In the genomic region with DNA sequence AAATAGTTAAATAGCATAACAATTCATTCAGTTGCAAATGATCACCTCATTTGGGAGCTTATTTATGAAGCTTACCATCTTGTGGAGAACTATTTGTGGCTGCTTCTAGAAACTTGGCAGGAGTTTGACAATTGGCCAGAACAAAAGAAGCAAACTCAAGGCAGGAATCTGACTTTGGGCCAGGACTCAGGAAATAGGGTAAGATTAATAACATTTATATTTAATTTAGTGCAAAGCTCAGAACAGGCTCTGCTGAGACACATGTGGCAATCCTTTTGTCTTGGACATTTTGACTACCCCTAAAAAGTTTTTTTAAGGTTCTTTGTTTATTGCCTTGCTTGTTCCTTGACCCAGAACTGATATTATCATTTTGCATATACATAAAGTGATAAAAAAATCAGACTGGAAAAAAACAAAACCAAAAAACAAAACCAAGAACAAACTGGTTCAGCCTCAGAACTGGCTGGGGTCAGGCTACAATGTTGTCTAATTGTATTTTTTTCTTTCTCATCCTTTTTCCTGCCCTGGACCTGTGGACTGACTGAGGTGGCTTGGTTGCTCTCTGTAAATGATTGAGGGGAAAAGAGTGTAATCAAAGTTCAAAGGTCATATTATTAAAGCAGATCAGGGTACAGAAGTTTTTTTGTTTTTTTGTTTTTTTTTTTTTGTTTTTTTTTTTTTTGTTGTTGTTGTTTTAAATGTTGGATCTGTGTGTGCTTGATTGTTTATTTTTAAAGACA, we compare ENCODE assay signal across 25 mouse cellular contexts.
A peak's percentile ranks its signal among the peaks of the same experiment; 100 is the strongest.
DNase-seq lines count a peak whose midpoint lies in the region; ATAC-seq and TF ChIP-seq lines count a peak whose summit lies in the region.
"Had no signal": no experiment of that assay in that cellular context is flagged by ENCODE, and none has a peak within 500 bp of the region (broad histone marks: within the 10 kb centered on the region; RNA-seq: fewer than 3 reads in every experiment).

No protein-coding gene starts in this region.

- DNase-seq in hindbrain, postnatal 0 days (ENCODE audit: low spot score), result peak; percentile 2
- DNase-seq in kidney, postnatal 14 days, result peak; percentile 8
- no peak for DNase-seq in lung, adult 2 months
- peak; percentile 3 for DNase-seq in brain, adult 2 months (ENCODE audit: low read depth, low spot score)
- DNase-seq: adrenal gland, postnatal 25 days; cerebellum, adult 18-20 months; cerebellum, postnatal 10 days; forebrain, postnatal 0 days; gastrocnemius, postnatal 10 days; heart, postnatal 10 days; layer of hippocampus, postnatal 36 days; midbrain, embryonic 14.5 days; thymus, postnatal 4 days had no signal

- no peak overlapping the region for H3K4me3 ChIP-seq in hindbrain, postnatal 0 days (ENCODE audit: low read length)
- no peak overlapping the region for H3K4me3 ChIP-seq in hindbrain, embryonic 12.5 days
- no peak overlapping the region for H3K4me3 ChIP-seq in kidney, embryonic 15.5 days (replicated peaks)
- no peak overlapping the region for H3K4me3 ChIP-seq in lung, embryonic 16.5 days (ENCODE audit: low read length)
- H3K4me3 ChIP-seq in lung, adult 2 months (replicated peaks; ENCODE audit: extremely low read depth, low read depth, low read length), result no peak overlapping the region
- H3K4me3 ChIP-seq: embryonic facial prominence, embryonic 15.5 days; forebrain, embryonic 12.5 days; heart, embryonic 13.5 days; hindbrain, embryonic 10.5 days; intestine, embryonic 15.5 days; limb, embryonic 10.5 days; limb, embryonic 15.5 days had no signal

- H3K9ac ChIP-seq in hindbrain, postnatal 0 days (replicated peaks; ENCODE audit: low read length), result no peak overlapping the region
- no peak overlapping the region for H3K9ac ChIP-seq in hindbrain, embryonic 12.5 days
- no peak overlapping the region for H3K9ac ChIP-seq in kidney, embryonic 15.5 days
- no peak overlapping the region for H3K9ac ChIP-seq in lung, embryonic 16.5 days (ENCODE audit: low read length)
- H3K9ac ChIP-seq: embryonic facial prominence, embryonic 15.5 days; forebrain, embryonic 12.5 days; forebrain, postnatal 0 days; heart, embryonic 13.5 days; intestine, embryonic 15.5 days; limb, embryonic 15.5 days; liver, embryonic 14.5 days had no signal

- no peaks in the 10 kb centered on the region for H3K36me3 ChIP-seq in hindbrain, postnatal 0 days (ENCODE audit: insufficient read depth, low read length)
- no peaks in the 10 kb centered on the region for H3K36me3 ChIP-seq in hindbrain, embryonic 12.5 days
- H3K36me3 ChIP-seq in kidney, embryonic 15.5 days, result no peaks in the 10 kb centered on the region
- no peaks in the 10 kb centered on the region for H3K36me3 ChIP-seq in lung, embryonic 16.5 days (ENCODE audit: control insufficient read depth, insufficient read depth, low read length)
- H3K36me3 ChIP-seq: embryonic facial prominence, embryonic 15.5 days; forebrain, embryonic 12.5 days; heart, embryonic 13.5 days; hindbrain, embryonic 10.5 days; intestine, embryonic 15.5 days; limb, embryonic 10.5 days; limb, embryonic 15.5 days had no signal

- H3K4me2 ChIP-seq in hindbrain, postnatal 0 days (ENCODE audit: low read depth, low read length), result no peak overlapping the region
- H3K4me2 ChIP-seq in hindbrain, embryonic 12.5 days (replicated peaks), result no peak overlapping the region
- H3K4me2 ChIP-seq in kidney, embryonic 15.5 days, result no peak overlapping the region
- no peak overlapping the region for H3K4me2 ChIP-seq in lung, embryonic 16.5 days (ENCODE audit: low read depth, low read length)
- H3K4me2 ChIP-seq: embryonic facial prominence, embryonic 15.5 days; forebrain, embryonic 12.5 days; heart, embryonic 13.5 days; intestine, embryonic 15.5 days; limb, embryonic 15.5 days had no signal

- no peaks in the 10 kb centered on the region for H3K9me3 ChIP-seq in hindbrain, postnatal 0 days (ENCODE audit: low read length)
- H3K9me3 ChIP-seq in hindbrain, embryonic 12.5 days (replicated peaks), result no peaks in the 10 kb centered on the region
- no peaks in the 10 kb centered on the region for H3K9me3 ChIP-seq in kidney, embryonic 15.5 days (replicated peaks)
- no peaks in the 10 kb centered on the region for H3K9me3 ChIP-seq in lung, embryonic 16.5 days (ENCODE audit: control insufficient read depth, low read length)
- H3K9me3 ChIP-seq: embryonic facial prominence, embryonic 15.5 days; forebrain, embryonic 12.5 days; heart, embryonic 13.5 days; hindbrain, embryonic 10.5 days; intestine, embryonic 15.5 days; limb, embryonic 10.5 days; limb, embryonic 15.5 days had no signal

- H3K27me3 ChIP-seq in hindbrain, postnatal 0 days (ENCODE audit: insufficient read depth, low read length), result no peaks in the 10 kb centered on the region
- no peaks in the 10 kb centered on the region for H3K27me3 ChIP-seq in hindbrain, embryonic 12.5 days
- H3K27me3 ChIP-seq in kidney, embryonic 15.5 days, result no peaks in the 10 kb centered on the region
- no peaks in the 10 kb centered on the region for H3K27me3 ChIP-seq in lung, embryonic 16.5 days (ENCODE audit: control insufficient read depth, insufficient read depth, low read depth, low read length)
- H3K27me3 ChIP-seq: embryonic facial prominence, embryonic 15.5 days; forebrain, embryonic 12.5 days; heart, embryonic 13.5 days; intestine, embryonic 15.5 days; limb, embryonic 15.5 days had no signal

- no peak for ATAC-seq in hindbrain, postnatal 0 days
- no peak for ATAC-seq in hindbrain, embryonic 12.5 days (ENCODE audit: low FRiP score)
- no peak for ATAC-seq in kidney, embryonic 15.5 days (replicated peaks; ENCODE audit: low FRiP score)
- peak; percentile 89 for ATAC-seq in lung, embryonic 16.5 days (ENCODE audit: low read depth)
- ATAC-seq: forebrain, postnatal 0 days; hindbrain, embryonic 16.5 days; intestine, embryonic 15.5 days had no signal

- no peaks in the 10 kb centered on the region for H3K4me1 ChIP-seq in hindbrain, postnatal 0 days (ENCODE audit: insufficient read depth, low read length)
- no peaks in the 10 kb centered on the region for H3K4me1 ChIP-seq in hindbrain, embryonic 12.5 days
- H3K4me1 ChIP-seq in kidney, embryonic 15.5 days, result no peaks in the 10 kb centered on the region
- no peaks in the 10 kb centered on the region for H3K4me1 ChIP-seq in lung, embryonic 16.5 days (replicated peaks; ENCODE audit: control insufficient read depth, insufficient read depth, low read length)
- H3K4me1 ChIP-seq in lung, adult 2 months (ENCODE audit: control insufficient read depth, insufficient read depth, low read length), result no peaks in the 10 kb centered on the region
- H3K4me1 ChIP-seq: embryonic facial prominence, embryonic 15.5 days; forebrain, embryonic 12.5 days; heart, embryonic 13.5 days; hindbrain, embryonic 10.5 days; intestine, embryonic 15.5 days; limb, embryonic 10.5 days; limb, embryonic 15.5 days had no signal

- no peak for TF ChIP-seq CTCF in hindbrain, postnatal 0 days (IDR thresholded peaks at IDR 0.05; ENCODE audit: low read depth)
- TF ChIP-seq CTCF in lung, adult 2 months (IDR thresholded peaks at IDR 0.05; ENCODE audit: insufficient read depth, low read length), result no peak

- TF ChIP-seq POLR2A in lung, adult 2 months (IDR thresholded peaks at IDR 0.05; ENCODE audit: borderline replicate concordance, extremely low read depth, low read depth, low read length), result no peak

- H3K27ac ChIP-seq in hindbrain, postnatal 0 days, result no peak overlapping the region
- no peak overlapping the region for H3K27ac ChIP-seq in hindbrain, embryonic 12.5 days
- H3K27ac ChIP-seq in kidney, embryonic 15.5 days, result no peak overlapping the region
- H3K27ac ChIP-seq in lung, embryonic 16.5 days (ENCODE audit: low read length), result no peak overlapping the region
- H3K27ac ChIP-seq: embryonic facial prominence, embryonic 15.5 days; forebrain, embryonic 12.5 days; heart, embryonic 13.5 days; hindbrain, embryonic 10.5 days; intestine, embryonic 15.5 days; limb, embryonic 10.5 days; limb, embryonic 15.5 days; liver, embryonic 14.5 days had no signal
